Mouse (Mus musculus) testis, postnatal 14 days (tissue): ENCODE measurements around the gene Pcbp2.

Experiments used
- DNase-seq: peaks from one replicate; pipeline ENCODE4 v3.0.0; 2021; ENCODE audit warnings: low spot score

Pcbp2 gene

DNA sequence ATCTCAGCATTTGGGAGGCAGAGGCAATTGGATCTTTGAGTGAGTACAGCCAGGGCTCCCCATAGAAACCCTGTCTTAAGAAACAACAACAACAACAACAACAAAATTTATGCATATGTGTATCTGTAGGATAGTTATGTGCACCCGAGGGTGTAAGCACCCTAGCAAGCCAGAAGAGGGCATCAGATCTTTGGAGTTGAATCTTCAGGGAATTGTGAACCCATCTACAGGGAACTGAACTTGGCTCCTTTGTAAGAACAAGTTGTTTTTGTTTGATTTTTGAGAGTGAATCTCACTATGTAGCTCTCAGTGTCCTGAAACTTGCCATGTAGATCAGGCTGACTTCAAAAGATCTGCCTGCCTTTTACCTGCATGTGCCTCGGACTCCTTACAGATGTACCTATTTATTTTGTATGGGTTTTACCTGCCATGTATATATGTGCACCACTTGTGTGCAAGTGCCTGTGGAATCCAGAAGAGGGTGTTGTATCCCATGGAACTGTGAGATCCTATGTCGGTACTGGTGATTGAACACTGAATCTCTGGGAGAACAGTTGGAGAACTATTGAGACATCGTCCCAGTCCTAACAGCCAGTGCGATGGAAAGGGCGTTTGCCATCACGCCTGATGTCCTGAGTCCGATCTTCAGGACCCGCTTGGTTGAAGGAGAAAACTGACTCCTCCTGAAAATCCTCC, 1.5 kb upstream of the Pcbp2 start:
- DNase-seq: no peak

DNA sequence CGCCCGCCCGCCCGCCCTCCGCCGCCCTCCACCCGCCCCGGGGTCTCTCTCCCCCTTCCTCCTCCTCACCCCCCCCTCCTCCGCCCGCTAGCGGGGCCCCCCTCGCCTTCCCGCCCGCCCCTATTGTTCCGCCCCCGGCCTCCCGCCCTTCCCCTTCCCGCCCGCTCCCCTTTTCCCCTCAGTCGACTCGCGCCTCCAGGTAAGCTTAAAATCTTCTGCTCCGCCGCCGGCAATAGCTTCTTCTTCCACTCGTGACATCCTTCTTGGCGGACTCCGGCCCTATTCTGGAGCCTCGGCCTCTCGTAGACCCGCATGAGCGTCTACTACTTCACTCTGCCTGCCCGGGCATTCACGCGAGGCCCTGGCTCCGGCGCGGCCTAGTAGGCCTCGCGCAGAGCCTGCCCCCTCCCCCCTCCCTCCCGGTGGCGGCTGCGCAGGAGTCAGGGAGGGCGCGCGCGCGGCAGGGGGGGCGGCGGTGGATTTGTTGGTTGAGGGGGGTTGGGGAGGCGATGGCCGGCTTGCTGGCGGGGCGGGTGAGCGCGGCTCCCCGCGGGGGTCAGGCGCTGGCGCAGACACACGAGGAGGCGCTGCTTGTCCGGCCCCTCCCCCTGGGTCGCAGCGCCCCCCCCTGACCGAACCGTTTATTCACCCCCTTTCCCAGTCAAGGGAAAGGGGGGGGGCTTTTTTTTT, 411 bp downstream of the Pcbp2 start:
- DNase-seq: peak; percentile 85

DNA sequence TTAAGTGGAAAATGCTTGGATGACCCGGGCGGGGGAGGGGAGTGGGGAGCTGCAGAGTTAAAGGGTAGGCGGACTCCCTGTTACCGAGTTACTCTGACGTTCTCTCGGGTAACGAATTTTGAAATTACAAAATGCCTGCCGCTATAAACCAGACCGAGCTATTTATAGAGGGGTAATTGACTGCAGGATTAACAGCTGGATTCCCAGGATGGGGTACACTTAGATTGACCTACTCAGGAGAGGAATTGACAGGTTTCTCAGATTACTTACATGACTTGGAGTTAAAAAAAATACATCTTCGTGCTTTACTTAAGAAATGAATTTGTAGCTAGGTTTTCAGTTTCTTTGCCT, 931 bp downstream of the Pcbp2 start:
- no peak for DNase-seq

DNA sequence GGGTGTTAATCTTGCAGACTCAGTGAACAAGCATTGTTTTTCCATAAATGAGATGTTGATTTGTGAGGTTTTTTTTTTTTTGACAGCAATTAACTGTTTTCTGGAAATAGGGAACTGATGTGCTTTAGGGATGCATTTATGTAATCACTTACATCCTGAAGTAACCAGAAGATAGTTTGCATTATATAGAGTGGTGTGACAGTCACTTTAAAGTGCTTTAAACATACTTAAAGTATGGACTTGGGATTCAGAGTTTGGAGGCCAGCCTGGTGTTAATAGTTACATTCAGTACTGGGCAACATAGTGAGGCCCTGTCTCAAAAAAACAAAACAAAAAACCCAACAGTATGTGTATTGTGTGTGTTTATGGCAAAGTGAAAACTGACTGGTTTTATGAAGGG, 1.4 kb downstream of the Pcbp2 start:
- no peak for DNase-seq

DNA sequence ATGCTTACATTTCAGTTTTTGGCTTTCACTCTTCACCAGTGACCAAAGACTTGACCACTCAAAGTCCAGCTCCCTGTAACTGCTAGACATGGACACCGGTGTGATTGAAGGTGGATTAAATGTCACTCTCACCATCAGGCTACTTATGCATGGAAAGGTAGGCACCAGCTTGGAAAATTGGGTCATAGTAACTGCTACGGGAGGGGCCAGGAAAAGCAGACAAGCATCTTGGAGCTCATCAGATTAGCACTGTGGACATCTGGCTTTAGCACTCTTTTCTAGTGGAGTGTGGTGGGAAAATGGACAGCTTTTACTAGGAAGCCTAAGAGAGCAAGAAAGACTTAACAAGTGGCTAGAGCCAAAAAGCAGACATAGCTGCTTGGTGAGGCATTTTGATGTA, 2.9 kb downstream of the Pcbp2 start:
- DNase-seq: no peak

DNA sequence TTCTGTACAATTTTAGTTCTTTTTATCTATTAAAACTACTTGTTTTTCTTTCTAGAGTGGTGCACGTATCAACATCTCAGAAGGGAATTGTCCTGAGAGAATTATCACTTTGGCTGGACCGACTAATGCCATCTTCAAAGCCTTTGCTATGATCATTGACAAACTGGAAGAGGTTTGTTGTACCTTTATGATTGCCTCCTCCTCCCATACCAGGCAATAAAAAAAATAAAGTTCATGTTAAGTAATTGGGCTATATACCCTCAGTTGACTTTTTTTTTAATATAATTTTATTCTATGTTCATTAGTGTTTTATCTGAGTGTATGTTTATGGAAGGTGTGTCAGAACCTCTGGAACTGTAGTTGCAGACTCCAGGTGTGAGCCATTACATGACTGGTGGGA, 4.2 kb downstream of the Pcbp2 start:
- DNase-seq: no peak

DNA sequence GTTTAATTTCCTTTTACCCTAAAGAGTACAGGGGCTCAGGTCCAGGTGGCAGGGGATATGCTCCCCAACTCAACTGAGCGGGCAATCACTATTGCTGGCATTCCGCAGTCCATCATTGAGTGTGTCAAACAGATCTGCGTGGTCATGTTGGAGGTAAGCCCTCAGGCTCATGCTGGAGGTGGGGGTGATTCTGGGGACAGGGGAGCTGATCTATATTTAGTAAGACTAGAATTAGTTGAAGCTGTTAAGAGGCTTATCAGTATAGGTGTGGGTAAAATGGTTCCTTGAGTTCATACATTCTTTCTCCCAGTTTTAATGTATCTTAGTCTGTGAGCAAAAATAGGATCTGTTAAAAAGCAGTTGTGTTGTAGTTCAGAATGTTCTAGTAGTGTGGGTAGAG, 12.8 kb downstream of the Pcbp2 start:
- DNase-seq: no peak

DNA sequence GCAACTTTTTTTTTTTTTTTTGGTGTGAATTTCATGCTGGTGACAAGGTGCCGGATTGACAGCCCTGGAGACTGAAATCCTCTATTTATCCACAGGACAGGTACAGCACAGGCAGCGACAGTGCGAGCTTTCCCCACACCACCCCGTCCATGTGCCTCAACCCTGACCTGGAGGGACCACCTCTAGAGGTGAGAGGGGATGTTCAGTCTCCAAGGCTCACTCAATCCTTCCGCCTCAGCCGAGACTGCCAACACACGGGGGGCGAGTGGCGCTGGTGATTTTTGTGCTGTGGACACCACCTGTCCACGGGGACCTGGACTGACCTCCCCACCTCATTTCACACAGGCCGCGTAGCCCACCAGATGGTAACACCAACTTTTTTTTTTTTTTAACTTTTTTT, 15.5 kb downstream of the Pcbp2 start:
- no peak for DNase-seq

DNA sequence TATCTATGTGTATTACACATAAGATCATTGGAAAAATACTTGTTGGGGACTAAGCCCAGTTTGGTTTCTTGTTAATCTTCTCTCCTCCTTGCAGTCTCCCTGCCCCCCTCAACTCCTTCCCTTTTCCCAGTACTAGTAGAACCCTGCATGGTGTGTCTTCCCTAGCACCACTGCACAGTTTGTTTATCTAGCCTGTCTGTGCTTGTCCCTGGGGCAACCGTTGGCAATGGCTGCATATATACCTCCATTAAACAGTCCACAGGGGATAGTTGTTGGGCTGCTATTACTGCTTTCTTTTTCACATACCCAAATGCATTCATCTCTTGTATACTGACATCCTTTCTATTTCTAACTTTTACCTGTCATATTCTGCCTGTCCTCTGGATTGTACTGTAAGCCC, 17.3 kb downstream of the Pcbp2 start:
- DNase-seq: no peak

DNA sequence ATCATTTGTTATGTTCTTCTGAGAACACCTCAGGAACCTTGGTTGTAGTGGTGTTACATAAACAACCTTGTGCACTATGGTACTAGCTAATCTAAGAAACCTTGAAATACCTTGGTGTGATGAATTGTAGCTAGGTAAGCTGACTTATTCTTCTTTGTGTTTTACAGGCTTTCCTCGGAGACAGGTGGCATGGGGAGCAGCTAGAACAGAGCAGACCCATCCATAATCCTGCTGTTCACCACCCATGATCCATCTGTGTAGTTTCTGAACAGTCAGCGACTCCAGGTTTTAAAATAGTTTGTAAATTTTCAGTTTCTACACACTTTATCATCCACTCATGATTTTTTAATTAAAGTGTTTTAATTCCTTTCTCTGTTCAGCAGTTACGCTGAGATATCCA, 28.0 kb downstream of the Pcbp2 start:
- DNase-seq: no peak

DNA sequence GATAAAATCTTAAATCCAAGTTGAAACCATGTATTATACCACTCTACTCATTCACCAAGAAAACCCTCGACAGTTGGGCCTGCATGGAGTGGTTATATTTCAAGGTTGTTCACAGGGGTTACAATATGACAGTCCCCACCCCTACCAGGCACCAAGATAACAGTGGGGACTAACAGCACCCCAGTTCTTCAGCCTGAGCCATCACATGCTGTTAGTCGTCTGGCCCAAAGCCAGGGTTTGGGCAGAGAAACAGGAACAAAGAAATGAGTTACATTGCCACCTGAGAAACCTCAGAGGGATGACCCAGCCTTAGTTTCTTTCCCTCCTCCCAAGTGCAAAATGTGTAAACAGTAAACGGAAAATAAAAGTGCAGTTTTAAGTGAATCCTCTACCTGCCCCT, 29.0 kb downstream of the Pcbp2 start:
- DNase-seq: no peak

DNA sequence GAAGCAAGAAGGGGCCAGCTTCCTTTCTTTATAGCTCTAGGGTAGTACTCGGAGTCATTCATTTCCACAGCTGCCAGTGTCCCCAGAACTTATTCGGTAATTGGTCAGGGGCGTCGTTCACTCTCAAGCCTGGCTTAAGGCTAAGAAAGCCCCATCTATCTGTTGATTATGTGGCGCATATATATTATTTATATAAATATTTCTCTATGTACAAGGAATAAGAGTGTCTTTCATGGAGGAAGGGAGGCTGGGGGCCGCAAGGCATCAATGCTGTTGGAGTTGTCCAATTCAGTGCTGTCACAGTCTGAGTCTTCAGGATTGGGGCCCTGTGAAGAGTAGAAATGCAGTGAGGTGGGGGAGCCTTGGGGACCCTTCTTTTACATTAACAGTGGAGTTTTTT, 29.5 kb downstream of the Pcbp2 start:
- DNase-seq: no peak

DNA sequence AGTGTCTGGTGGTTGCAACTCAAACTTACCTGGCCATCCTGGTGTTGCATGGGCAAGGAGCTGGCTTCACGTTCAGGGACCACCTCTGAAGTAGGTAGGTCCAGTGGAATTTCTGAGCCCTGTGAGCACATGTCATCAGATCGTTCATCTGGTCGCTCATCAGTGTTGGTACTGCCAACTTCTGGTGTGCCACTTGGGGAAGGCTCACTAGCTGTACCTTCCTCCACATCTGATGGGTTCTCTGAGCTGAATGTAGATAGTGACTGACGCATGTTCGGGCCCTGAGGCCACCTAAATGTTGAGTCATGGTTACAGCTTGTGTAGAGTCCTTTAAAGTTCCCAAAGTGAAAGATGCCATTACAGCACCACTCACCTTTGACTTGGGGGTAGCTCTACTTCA, 30.1 kb downstream of the Pcbp2 start:
- no peak for DNase-seq

DNA sequence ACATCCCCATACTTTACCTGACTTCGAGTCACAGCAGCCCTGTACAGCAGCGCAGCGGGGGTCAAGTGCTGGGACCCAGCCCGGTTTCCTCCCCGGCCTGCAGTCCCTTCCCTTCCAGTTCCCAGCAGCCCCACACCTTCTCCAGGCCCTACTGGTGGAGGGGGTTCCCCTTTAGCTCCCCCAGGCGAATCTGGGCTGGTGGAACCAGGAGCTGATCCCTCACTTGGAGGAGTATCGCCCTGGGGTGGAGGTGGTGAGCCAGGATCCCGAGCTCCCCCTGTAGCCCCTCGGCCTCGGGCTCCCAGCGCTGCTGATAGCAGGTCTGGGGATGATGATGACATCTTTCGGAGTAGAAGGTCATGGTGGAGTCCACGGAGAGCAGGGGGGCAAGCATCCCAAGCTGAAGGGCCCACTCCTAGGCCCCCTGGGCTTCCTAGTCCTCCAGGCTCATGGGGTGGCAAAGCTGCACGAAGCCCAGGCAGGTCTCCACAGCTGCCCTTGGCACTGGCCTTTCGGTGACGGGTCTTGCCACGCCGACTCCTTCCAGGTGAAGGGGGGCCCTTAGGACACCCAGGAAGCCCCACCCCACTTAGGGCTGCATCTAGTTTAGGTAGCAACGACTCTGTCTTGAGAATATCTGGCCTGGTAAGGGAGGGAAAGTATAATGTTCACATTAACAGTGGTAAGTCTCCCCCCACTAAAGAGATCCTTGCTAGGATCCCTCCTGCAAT, 30.9 kb downstream of the Pcbp2 start:
- DNase-seq: no peak

DNA sequence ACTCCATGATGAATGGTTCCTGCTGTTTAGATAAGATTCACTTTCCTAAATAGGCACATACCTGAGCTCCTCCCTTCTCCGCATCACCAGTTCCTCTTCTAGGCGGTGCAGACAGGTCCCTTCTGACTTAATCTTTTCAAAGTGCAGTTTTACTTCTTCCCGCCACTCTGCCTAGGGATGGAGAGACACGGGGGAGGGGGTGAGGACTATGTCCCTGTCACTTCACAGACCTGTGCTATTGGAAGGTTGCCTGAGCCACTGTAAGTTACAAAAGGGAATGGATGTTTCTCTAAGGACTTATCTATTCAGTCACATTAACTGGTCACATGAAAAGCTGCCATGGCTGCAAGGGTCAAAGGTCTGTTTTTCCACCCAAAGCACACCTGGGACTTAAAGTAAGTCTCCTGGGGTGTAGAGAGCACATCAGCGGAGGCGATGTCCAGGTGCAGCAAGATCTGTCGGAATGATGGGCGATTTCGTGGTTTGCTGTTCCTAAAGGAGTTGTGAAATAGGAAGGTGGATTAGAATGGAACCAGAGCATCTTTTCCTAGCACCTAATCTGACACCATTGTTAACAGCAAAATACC, 32.0 kb downstream of the Pcbp2 start:
- peak; percentile 11 for DNase-seq

DNA sequence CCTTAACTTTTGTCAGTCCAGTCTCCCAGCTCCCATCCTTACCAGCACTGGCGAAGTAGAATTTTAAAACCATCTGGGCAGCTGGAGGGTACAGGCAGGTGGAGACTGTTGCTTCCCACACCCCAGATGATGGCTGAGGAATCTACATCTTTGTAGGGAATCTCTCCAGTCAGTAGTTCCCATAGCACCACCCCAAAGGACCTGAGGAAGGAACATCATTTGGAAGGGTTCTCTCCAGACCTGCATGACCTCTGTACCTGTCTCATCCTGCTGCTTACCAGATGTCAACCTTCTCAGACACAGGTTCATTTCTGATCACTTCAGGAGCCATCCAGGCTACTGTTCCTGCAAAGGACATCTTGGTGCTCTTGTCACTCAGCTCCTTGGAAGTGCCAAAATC, 33.1 kb downstream of the Pcbp2 start, which contains the start of gene Gm10337:
Gene Gm10337 (plus strand): TSS at position 276 of the 400 bp plus-strand sequence.
- DNase-seq: no peak

DNA sequence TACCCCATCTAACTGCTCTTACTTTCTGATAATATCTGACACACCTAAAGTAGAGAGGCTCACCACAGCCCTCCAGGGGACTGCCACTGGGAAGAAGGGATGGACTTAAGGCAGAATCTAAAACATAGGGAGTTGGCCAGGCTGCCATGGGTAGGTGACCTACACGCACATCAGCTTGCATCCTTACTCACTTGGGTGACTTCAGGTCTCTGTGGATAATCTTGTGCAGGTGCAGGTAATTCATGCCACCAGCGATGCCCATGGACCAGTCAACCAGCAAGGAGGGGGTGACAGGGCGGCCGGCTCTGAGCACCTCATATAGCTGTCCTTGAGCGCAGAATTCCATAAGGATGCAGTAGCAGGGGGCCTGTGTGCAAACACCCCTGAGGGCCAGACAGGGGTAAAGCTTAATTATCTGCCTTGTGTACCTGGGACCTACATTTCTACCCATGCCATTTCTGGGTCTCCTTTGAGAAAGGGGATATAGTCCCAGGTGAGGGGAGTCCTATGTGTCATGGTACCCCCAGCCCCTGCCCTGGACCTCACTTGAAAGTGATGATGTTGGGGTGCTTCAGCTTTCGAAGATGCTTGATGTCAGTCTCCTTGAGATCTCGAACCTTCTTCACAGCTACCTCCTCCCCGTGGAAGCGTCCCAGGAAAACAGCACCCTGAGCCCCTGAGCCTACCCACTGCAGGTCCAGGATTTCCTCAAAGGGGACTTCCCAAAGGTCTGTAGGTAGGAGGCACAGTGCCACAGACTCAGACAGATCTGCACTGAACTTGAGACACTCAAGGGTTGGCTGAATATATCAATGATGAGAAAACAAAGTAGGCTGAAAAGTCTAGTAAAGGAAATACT, 33.8 kb downstream of the Pcbp2 start:
- DNase-seq: peak; percentile 8

DNA sequence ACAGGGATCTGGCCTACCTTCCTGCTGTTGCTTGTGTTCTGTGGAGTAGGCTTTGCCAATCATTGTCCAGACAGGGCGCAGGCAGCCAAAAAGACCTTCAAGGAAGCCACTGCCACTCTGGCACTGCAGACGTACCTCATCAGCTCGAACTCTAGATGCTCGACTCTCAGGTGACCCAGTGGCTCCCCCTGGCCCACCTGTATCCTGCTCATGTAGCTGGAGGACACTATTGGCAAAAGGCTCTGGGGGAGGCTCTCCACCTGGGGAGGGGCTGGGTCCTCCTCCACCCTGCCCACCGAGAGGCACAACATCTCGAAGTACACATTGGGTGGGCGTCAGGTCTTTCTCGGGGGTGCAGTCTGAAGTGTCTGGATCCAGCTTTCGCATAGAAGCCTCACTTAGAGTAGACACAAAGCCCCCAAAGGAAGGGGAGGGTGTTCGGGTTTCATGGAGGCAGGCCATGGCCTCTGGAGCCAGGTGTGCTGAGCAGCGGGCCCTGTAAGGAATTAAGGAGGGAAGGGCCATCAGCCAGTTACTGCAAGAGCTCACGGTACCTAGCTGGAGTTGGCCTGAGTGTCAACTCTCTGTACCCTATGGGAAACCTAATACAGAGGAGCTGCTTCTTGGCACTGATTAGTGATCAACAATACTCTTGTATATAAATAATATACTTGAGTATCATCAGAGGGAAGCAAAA, 34.9 kb downstream of the Pcbp2 start:
- DNase-seq: peak; percentile 9

DNA sequence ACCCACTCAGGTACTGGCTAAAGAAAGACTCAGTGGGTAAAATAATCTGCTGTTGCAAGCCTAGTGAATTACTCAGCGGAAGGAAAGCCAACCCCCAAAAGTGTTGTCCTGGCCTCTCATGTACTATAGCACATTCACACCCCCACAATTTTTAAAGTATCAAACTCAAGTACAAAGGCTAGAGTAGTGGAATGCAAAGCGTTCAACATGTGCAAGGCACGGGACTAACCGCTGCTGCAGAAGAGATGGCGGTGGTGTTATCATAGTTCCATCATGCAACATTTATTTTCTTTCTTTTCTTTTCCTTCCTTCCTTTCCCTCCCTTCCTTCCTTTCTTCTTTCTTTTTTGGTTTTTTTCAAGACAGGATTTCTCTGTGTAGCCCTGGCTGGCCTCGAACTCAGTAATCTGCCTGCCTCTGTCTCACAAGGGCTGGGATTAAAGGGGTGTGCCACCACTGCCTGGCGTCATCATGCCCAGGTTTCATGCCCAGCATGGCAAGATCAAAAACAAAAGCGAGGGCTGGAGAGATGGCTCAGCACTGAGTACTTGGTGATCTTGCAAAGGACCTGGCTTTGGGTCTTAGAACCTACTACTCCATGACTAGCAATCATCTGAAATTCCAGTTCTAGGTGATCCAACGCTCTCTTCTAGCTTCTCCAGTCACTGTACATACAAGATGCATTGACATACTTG, 35.6 kb downstream of the Pcbp2 start:
- no peak for DNase-seq

DNA sequence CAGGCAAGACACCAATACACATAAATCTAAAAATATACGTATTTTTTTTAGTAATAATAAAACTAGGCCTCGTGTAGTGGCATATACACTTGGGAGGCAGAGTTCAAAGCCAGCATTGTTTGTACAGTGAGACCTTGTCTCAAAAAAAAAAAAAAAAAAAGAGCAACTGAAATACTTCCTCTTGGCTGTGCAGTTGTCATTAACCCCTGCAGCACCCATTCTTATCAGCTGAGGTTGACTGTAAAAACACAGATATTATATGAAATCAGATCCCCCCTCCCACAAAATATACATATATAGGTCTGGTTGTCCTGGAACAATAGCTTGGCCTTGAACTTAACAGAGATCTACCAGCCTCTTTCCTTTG, 36.1 kb downstream of the Pcbp2 start:
- no peak for DNase-seq

DNA sequence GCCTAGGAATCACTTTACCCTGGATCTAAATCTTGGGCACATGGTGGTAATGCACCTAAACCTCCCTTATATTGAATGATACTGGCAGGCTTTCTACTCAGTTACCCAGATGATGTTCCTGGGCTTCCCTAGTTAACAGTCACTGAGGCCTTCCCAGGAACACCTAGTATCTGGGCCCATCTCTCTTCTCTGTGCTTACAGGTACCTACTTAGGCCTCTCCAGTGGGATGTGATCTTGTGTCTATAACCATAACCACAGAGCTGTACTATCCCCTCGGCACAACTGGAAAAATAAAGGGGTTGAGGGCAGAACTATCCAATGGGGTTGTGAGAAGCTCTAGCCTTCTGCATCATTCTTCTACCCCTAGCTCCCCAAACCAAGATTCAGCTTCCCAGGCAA, 36.5 kb downstream of the Pcbp2 start:
- no peak for DNase-seq
